Mouse (Mus musculus): Measurements from ENCODE around the gene Siae. TPM values are rescaled to one million over a fixed set of nuclear protein-coding genes. Genes with fewer than 3 reads are reported as not detected.

Siae gene
- polyA plus RNA-seq, 1 experiment, result 8.0 TPM

DNA sequence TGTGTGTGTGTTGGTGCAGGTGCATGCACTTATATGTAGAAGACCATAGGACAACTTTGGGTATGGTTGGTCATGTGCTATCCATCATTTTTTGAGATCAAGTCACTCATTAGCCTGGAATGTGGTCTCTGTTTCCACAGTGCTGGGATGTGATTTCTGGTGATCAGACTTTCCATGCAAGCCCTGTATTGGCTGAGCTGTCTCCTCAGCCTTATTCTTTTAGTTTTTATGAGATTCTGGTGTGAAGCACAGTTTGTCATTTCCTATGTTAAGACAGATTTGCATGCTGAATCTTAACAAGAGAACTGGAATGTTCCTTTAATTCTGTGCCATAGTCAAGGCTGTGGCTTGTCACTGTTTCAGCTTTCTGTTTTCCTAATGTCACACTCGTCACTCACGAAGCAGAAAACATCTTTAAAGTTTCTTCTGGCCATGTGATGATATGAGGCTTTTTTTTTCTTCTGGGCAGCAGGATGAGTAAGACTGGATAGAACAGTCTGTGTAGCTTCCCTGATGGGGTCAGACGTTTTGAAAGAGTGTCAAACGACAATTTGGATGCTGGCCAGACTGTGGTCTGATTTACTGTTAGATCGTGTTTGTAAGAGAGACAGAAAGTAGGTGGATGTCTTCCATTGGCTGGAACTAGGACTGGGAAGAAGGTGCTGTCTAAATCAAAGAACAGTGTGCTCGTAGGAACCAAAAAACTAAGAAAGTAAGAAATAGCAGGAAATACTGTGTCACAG, 81.5 kb downstream of the Siae start:
- TF ChIP-seq POLR2A (IDR thresholded peaks at IDR 0.05; ENCODE audit: low read depth, low read length) (no peak), CTCF (IDR thresholded peaks at IDR 0.05; ENCODE audit: extremely low read depth, insufficient read length, insufficient replicate concordance, low read depth, low read length) (no peak)
- 56% methylated on average over 6 of the region's 6 CpGs for WGBS
- H3K4me3 ChIP-seq (ENCODE audit: low read depth, low read length), result no peak overlapping the region
- H3K27me3 ChIP-seq (ENCODE audit: control insufficient read depth, insufficient read depth, low read length), result no peaks in the 10 kb centered on the region
- peaks cover 19% of the 10 kb centered on the region for H3K36me3 ChIP-seq (ENCODE audit: control insufficient read depth, insufficient read depth, low read length)
- H3K4me1 ChIP-seq (ENCODE audit: control insufficient read depth, insufficient read depth, insufficient read length, low read length), result no peaks in the 10 kb centered on the region
- no peak overlapping the region for H3K27ac ChIP-seq (ENCODE audit: insufficient read depth, low read depth, low read length)

GRCm38 (mm10) chr9:37638721-37639120, 83.2 kb downstream of the Siae start:
- TF ChIP-seq CTCF (IDR thresholded peaks at IDR 0.05; ENCODE audit: extremely low read depth, insufficient read length, insufficient replicate concordance, low read depth, low read length) (no peak), POLR2A (IDR thresholded peaks at IDR 0.05; ENCODE audit: low read depth, low read length) (no peak)
- no peaks in the 10 kb centered on the region for H3K27me3 ChIP-seq (ENCODE audit: control insufficient read depth, insufficient read depth, low read length)
- no peaks in the 10 kb centered on the region for H3K4me1 ChIP-seq (ENCODE audit: control insufficient read depth, insufficient read depth, insufficient read length, low read length)
- WGBS, result 90% methylated on average over 3 of the region's 3 CpGs
- H3K4me3 ChIP-seq (ENCODE audit: low read depth, low read length), result no peak overlapping the region
- peaks cover 17% of the 10 kb centered on the region for H3K36me3 ChIP-seq (ENCODE audit: control insufficient read depth, insufficient read depth, low read length)
- no peak overlapping the region for H3K27ac ChIP-seq (ENCODE audit: insufficient read depth, low read depth, low read length)

GRCm38 (mm10) chr9:37646246-37646645, 90.7 kb downstream of the Siae start:
- peaks cover 61% of the 10 kb centered on the region for H3K36me3 ChIP-seq (ENCODE audit: control insufficient read depth, insufficient read depth, low read length)
- no peaks in the 10 kb centered on the region for H3K4me1 ChIP-seq (ENCODE audit: control insufficient read depth, insufficient read depth, insufficient read length, low read length)
- H3K27ac ChIP-seq (ENCODE audit: insufficient read depth, low read depth, low read length), result no peak overlapping the region

GRCm38 (mm10) chr9:37650639-37651038, 95.1 kb downstream of the Siae start:
- TF ChIP-seq POLR2A (IDR thresholded peaks at IDR 0.05; ENCODE audit: low read depth, low read length) (no peak), CTCF (IDR thresholded peaks at IDR 0.05; ENCODE audit: extremely low read depth, insufficient read length, insufficient replicate concordance, low read depth, low read length) (no peak)
- Histone ChIP-seq H3K27ac (ENCODE audit: insufficient read depth, low read depth, low read length) (no peak overlapping the region), H3K4me3 (ENCODE audit: low read depth, low read length) (no peak overlapping the region), H3K27me3 (ENCODE audit: control insufficient read depth, insufficient read depth, low read length) (no peaks in the 10 kb centered on the region), H3K4me1 (ENCODE audit: control insufficient read depth, insufficient read depth, insufficient read length, low read length) (no peaks in the 10 kb centered on the region), H3K36me3 (ENCODE audit: control insufficient read depth, insufficient read depth, low read length) (peaks cover 72% of the 10 kb centered on the region)
- 92% methylated on average over 5 of the region's 5 CpGs for WGBS

More at GRCm38 (mm10) chr9:37646246-37646645, 90.7 kb downstream of the Siae start:
- no peak for TF ChIP-seq POLR2A (IDR thresholded peaks at IDR 0.05; ENCODE audit: low read depth, low read length)
- TF ChIP-seq CTCF (IDR thresholded peaks at IDR 0.05; ENCODE audit: extremely low read depth, insufficient read length, insufficient replicate concordance, low read depth, low read length), result no peak
- WGBS, result 84% methylated on average over 3 of the region's 3 CpGs
- Histone ChIP-seq H3K4me3 (ENCODE audit: low read depth, low read length) (no peak overlapping the region), H3K27me3 (ENCODE audit: control insufficient read depth, insufficient read depth, low read length) (no peaks in the 10 kb centered on the region)

DNA sequence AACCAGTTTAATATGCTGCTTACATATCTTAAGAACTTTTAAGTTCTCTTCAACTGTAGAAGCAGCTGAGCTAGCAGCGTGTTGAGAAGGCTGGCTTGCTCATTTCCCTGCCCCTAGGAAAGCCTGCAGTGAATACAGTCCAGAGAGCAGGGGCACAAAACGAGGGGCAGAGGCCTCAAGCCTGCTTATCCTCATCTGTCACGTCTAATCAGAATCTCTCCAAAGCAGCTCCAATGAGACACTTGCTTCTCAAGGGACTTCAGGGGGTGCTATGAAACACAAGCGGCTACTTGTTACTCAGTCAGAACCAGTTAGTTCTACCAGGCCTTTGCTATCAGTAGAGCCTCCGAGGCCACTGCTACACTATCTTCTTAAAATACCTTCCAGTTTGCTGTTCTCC, 98.3 kb downstream of the Siae start:
- H3K4me3 ChIP-seq (ENCODE audit: low read depth, low read length), result no peak overlapping the region
- H3K4me1 ChIP-seq (ENCODE audit: control insufficient read depth, insufficient read depth, insufficient read length, low read length), result no peaks in the 10 kb centered on the region
- whole genome bisulfite sequencing, result 88% methylated on average over 5 of the region's 5 CpGs
- H3K36me3 ChIP-seq (ENCODE audit: control insufficient read depth, insufficient read depth, low read length), result peaks cover 49% of the 10 kb centered on the region
- TF ChIP-seq POLR2A (IDR thresholded peaks at IDR 0.05; ENCODE audit: low read depth, low read length) (no peak), CTCF (IDR thresholded peaks at IDR 0.05; ENCODE audit: extremely low read depth, insufficient read length, insufficient replicate concordance, low read depth, low read length) (no peak)
- H3K27me3 ChIP-seq (ENCODE audit: control insufficient read depth, insufficient read depth, low read length), result no peaks in the 10 kb centered on the region
- no peak overlapping the region for H3K27ac ChIP-seq (ENCODE audit: insufficient read depth, low read depth, low read length)

GRCm38 (mm10) chr9:37655961-37656360, 100.5 kb downstream of the Siae start:
- Histone ChIP-seq H3K27ac (ENCODE audit: insufficient read depth, low read depth, low read length) (peak overlapping the region; percentile 7; the same call in 1 of the 2 replicates), H3K36me3 (ENCODE audit: control insufficient read depth, insufficient read depth, low read length) (peaks cover 31% of the 10 kb centered on the region), H3K27me3 (ENCODE audit: control insufficient read depth, insufficient read depth, low read length) (no peaks in the 10 kb centered on the region), H3K4me3 (ENCODE audit: low read depth, low read length) (no peak overlapping the region), H3K4me1 (ENCODE audit: control insufficient read depth, insufficient read depth, insufficient read length, low read length) (no peaks in the 10 kb centered on the region)
- WGBS, result 27% methylated on average over 8 of the region's 8 CpGs
- no peak for TF ChIP-seq POLR2A (IDR thresholded peaks at IDR 0.05; ENCODE audit: low read depth, low read length)

- under 1% methylated on average over 10 of the region's 10 CpGs for WGBS
- TF ChIP-seq CTCF (IDR thresholded peaks at IDR 0.05; ENCODE audit: extremely low read depth, insufficient read length, insufficient replicate concordance, low read depth, low read length), result no peak
- no peaks in the 10 kb centered on the region for H3K4me1 ChIP-seq (ENCODE audit: control insufficient read depth, insufficient read depth, insufficient read length, low read length)
- H3K27me3 ChIP-seq (ENCODE audit: control insufficient read depth, insufficient read depth, low read length), result no peaks in the 10 kb centered on the region
- peak overlapping the region; percentile 97 for H3K27ac ChIP-seq (ENCODE audit: insufficient read depth, low read depth, low read length)
- H3K36me3 ChIP-seq (ENCODE audit: control insufficient read depth, insufficient read depth, low read length), result peaks cover 26% of the 10 kb centered on the region
- H3K4me3 ChIP-seq (ENCODE audit: low read depth, low read length), result peak overlapping the region; percentile 93
Measured at GRCm38 (mm10) chr9:37656439-37656881, 101.0 kb downstream of the Siae start.
